Mouse (Mus musculus) left cerebral cortex, adult 8-10 months (tissue): ENCODE results near the gene Lrrn1. TPM values are rescaled to one million over a fixed set of nuclear protein-coding genes. Genes with fewer than 3 reads are reported as not detected.

ENCODE experiments used
- DNase-seq, 2 experiments: peaks; one replicate each; pipeline ENCODE4 v3.0.0; 2022; ENCODE audit warnings: low spot score in 2 of 2
- total RNA-seq, 4 experiments: library from RNA; stranded (reverse); gene quantifications; 2 replicates each; pipeline ENCODE4 v1.2.4; 2022

Gene Lrrn1
- total RNA-seq, 4 experiments from 2014 or later = 48.4 to 54.1 (median 50.3) TPM

DNA sequence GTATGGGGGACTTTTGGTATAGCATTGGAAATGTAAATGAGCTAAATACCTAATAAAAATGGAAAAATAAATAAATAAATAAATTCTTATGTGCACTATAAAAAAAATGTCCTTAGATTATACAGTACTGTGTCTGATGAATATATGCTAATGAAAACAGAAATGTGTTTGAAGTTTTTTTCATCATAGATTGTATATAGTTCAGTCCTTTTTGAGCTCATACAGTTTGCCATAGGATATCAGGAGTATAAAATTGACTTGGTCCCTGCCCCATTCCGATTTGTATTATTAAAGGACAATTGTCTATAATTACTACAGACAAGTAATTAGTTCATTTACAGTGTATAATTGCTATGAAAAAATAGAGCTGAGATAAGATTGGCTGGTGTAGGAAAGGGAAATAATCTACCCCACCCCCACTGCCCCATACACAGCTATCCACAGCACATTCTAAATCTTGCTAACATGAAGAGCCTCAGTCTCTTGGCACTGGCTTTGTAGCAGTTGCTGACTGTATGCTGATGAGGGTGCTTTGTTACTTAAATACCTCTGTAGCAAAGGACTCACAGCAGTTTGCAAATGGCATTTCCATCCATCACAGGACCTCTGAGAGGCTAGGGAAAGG lies 54.3 kb downstream of the Lrrn1 start:
- DNase-seq = no peak

DNA sequence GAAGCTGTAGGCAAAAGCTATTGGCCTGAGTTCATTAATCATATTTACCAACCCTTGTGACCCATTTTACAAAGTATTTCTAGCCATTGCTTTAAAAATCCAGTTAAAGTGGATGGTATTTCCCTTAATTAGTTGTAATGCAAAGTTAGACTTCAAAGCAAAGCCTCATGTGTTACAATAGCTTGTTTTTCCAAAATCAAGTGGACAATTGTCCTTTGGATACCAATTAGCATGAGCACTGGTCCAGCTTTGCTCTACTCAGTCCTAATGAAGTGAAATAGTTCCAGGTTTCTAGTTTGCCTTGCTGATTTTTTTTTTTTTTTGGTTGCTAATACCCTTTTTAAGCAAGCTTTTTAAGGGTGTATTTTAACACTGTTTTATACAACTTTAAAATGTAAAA lies 75.6 kb downstream of the Lrrn1 start:
- DNase-seq = no peak

DNA sequence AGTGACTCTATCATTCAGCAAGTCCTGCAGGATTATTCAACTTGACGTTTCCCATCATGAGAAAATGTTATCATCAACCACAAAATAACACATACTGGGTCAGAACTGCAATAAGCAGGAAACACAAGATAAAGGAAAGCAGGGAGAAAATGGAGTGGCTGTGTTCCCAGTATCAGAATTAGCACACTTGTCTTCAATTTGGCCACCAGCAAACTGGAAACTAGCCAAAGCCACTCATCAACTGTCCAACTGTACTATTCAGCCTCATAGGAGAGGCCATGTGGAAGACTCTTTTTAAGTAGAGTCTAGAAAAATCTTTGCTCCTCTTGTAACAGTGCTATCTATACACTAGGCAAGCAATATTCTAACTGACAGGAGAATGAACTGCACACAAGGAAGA lies 84.7 kb downstream of the Lrrn1 start:
- DNase-seq = no peak
